Mouse (Mus musculus): ENCODE measurements at regions not wholly inside any gene's neighbourhood (a gene's known extent, or its start where the extent isn't known, plus 50 kb on each side); places are given as distances from the start of the nearest gene placed in this dataset.

DNA sequence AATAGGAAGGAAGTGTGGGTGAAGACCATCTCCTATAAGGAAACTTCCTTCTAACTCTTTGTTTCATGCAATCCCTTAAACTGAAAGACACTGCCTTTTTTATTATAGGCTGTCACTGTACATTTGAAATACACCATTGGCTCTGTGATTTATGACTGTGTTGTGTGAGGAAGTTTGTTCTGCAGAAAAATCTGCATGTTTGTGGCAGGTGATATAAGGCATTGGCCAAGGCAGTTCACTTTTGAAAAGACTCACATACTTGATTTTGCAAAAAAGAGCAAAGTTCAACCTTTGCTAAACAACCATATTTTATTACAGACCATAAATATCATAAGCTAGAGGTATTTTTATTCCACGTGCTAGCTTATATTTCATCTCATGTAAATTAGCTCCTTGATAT lies 69.3 kb upstream of the Col24a1 start:
- TF ChIP-seq CTCF (IDR thresholded peaks at IDR 0.05; ENCODE audit: low read depth) (no peak), EP300 (IDR thresholded peaks at IDR 0.05; ENCODE audit: low read depth) (no peak)

All from heart, postnatal 0 days (tissue).